Mouse (Mus musculus) embryonic fibroblast, embryonic 13.5 days (primary cell): ENCODE data around the gene Gm904. TPM values are rescaled to one million over a fixed set of nuclear protein-coding genes. Genes with fewer than 3 reads are reported as not detected.
"Not testable (repeated sequence)": the region's sequence is repeated elsewhere in the genome, so short reads cannot be mapped to it uniquely, and the experiment has no call there.

Experiments
- H3K27ac ChIP-seq: 2 replicates; pipeline ENCODE4 v1.5.1; 2012; ENCODE audit warnings: low read length, control low read depth, inconsistent platforms; ENCODE audit not compliant: insufficient read depth
- H3K4me1 ChIP-seq: 2 replicates; pipeline ENCODE4 v1.6.1; 2011; ENCODE audit warnings: low read length; ENCODE audit not compliant: control insufficient read depth, insufficient read depth
- H3K4me3 ChIP-seq: 2 replicates; pipeline ENCODE4 v1.5.1; 2011; ENCODE audit warnings: mild to moderate bottlenecking, control low read depth, low read length; ENCODE audit not compliant: insufficient read depth
- polyA plus RNA-seq: library from polyadenylated mRNA; stranded (reverse); fragments of >200 nt; gene quantifications from 2 replicates; pipeline ENCODE4 v1.2.4, GENCODE M21; 2011; ENCODE audit warnings: low read depth; ENCODE audit not compliant: missing spikeins, insufficient read length

The Gm904 gene
- polyA plus RNA-seq = not detected in 2 replicates

GRCm38 (mm10) chr13:50642928-50643327, at the start of gene Gm904:
Gene Gm904 (plus strand): TSS chr13:50643228.
- H3K4me1 ChIP-seq, H3K27ac ChIP-seq, H3K4me3 ChIP-seq: not testable (repeated sequence)

DNA sequence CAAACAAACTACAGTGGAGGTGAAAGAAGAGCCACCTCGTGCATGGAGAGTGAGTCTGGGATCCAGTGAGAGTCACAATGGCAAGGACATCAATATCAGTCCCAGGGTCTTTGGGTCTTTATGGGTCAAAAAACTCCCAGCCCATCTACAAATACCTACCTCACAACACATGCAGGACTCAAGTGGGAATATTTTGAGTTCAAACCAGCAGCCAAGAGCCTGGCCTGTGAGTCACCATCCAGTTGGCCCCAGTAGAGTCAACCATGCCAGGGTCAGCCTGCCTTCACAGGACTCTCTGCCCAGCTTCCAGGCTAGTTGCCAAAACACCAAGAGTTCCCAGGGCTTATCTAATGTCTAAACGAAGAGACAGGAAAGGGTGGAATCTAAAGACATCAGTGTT, 5.7 kb downstream of the Gm904 start:
- H3K4me3 ChIP-seq, H3K27ac ChIP-seq, H3K4me1 ChIP-seq: not testable (repeated sequence)

Other genes starting within 250 kb of the Gm904 start
- gene Fbxw17, start 225.4 kb upstream of the Gm904 start, polyA plus RNA-seq = 31.8 and 36.2 TPM in 2 replicates
- gene Gm47429, start 199.3 kb upstream of the Gm904 start, polyA plus RNA-seq = not detected in 2 replicates
- not detected in 2 replicates for gene Nutm2, start 175.9 kb upstream of the Gm904 start, polyA plus RNA-seq
- not detected in 2 replicates for gene Gm8765, start 55.1 kb downstream of the Gm904 start, polyA plus RNA-seq